Mouse (Mus musculus) heart, embryonic 11.5 days (tissue): ENCODE results near the gene Tceal6. TPM values are rescaled to one million over a fixed set of nuclear protein-coding genes. Genes with fewer than 3 reads are reported as not detected.
"Not testable (repeated sequence)": the region's sequence is repeated elsewhere in the genome, so short reads cannot be mapped to it uniquely, and the experiment has no call there.

Source experiments
- ATAC-seq: fragments of 200-750 bp; cut with Nextera tagmentation; replicated peaks from 2 replicates; pipeline ENCODE4 v1.8.0; 2017; ENCODE audit warnings: moderate library complexity; ENCODE audit not compliant: insufficient number of reproducible peaks, low FRiP score, low TSS enrichment
- H3K27ac ChIP-seq: fragments of 300-500 bp; sonication (generic); 2 replicates; pipeline ENCODE4 v1.5.1; 2014; ENCODE audit warnings: mild to moderate bottlenecking, low read depth, low read length
- H3K27me3 ChIP-seq: fragments of 300-500 bp; sonication (generic); 2 replicates; pipeline ENCODE4 v1.6.1; 2014; ENCODE audit warnings: mild to moderate bottlenecking, low read length, mixed read lengths; ENCODE audit not compliant: control insufficient read depth, insufficient read depth
- H3K36me3 ChIP-seq: fragments of 300-500 bp; sonication (generic); 2 replicates; pipeline ENCODE4 v1.6.1; 2014; ENCODE audit warnings: mild to moderate bottlenecking, low read length, moderate library complexity, mixed read lengths; ENCODE audit not compliant: control insufficient read depth, insufficient read depth
- H3K4me1 ChIP-seq: fragments of 300-500 bp; sonication (generic); 2 replicates; pipeline ENCODE4 v1.6.1; 2014; ENCODE audit warnings: low read length; ENCODE audit not compliant: control insufficient read depth, insufficient read depth
- H3K4me2 ChIP-seq: fragments of 300-500 bp; sonication (generic); 2 replicates; pipeline ENCODE4 v1.6.1; 2014; ENCODE audit warnings: mild to moderate bottlenecking, moderate library complexity
- H3K4me3 ChIP-seq: fragments of 300-500 bp; sonication (generic); 2 replicates; pipeline ENCODE4 v1.5.1; 2014; ENCODE audit warnings: low read depth, low read length
- H3K9ac ChIP-seq: fragments of 300-500 bp; sonication (generic); 2 replicates; pipeline ENCODE4 v1.6.1; 2014; ENCODE audit warnings: mild to moderate bottlenecking, low read depth, low read length, moderate library complexity
- H3K9me3 ChIP-seq: fragments of 300-500 bp; sonication (generic); replicated peaks from 2 replicates; pipeline ENCODE4 v1.6.1; 2016; ENCODE audit warnings: low read length; ENCODE audit not compliant: control insufficient read depth
- WGBS: fragments of 180-500 bp; shearing (Covaris S2); extraction: QIAGEN DNeasy Blood & Tissue Kit; methylation state at CpG from one replicate; pipeline ENCODE4 v1.1.7; 2014; ENCODE audit not compliant: insufficient replicate concordance; 5-methylcytosine and 5-hydroxymethylcytosine counted together
- polyA plus RNA-seq: library from polyadenylated mRNA; unstranded; fragments of >200 nt; fragmentation: Nextera tagmentation; extraction: Ambion mirVana; gene quantifications from 2 replicates; pipeline ENCODE4 v1.2.1, GENCODE M21; 2014

Tceal6 gene
- polyA plus RNA-seq, result 0.61 and 0.74 TPM in 2 replicates

GRCm38 (mm10) chrX:135210436-135211221, at the start of gene Tceal6:
Gene Tceal6 (minus strand): TSS chrX:135210687.
- H3K4me1 ChIP-seq, result no peaks in the 10 kb centered on the region
- peak within 1 kb of the TSS; percentile 66 for H3K4me2 ChIP-seq
- H3K27ac ChIP-seq, result no peak within 1 kb of the TSS
- H3K9me3 ChIP-seq, result no peaks in the 10 kb centered on the region
- WGBS, result 30% methylated on average over 11 of the region's 13 CpGs
- H3K4me3 ChIP-seq, result peak within 1 kb of the TSS; percentile 39
- no peak within 1 kb of the TSS for H3K9ac ChIP-seq
- no peaks in the 10 kb centered on the region; the same call in 1 of the 2 replicates for H3K27me3 ChIP-seq
- no peaks in the 10 kb centered on the region for H3K36me3 ChIP-seq
- no peak for ATAC-seq

- ATAC-seq, H3K9me3 ChIP-seq, H3K9ac ChIP-seq, H3K27me3 ChIP-seq, H3K36me3 ChIP-seq, H3K4me1 ChIP-seq, H3K27ac ChIP-seq: not testable (repeated sequence)
- H3K4me2 ChIP-seq, result peak overlapping the region; percentile 66
- H3K4me3 ChIP-seq, result peak overlapping the region; percentile 39
- 24% methylated on average over 18 of the region's 21 CpGs for WGBS
Observed at GRCm38 (mm10) chrX:135209773-135210435, 583 bp downstream of the Tceal6 start.

GRCm38 (mm10) chrX:135189924-135190323, 20.6 kb downstream of the Tceal6 start:
- H3K27ac ChIP-seq, H3K4me1 ChIP-seq, H3K4me3 ChIP-seq, H3K4me2 ChIP-seq, H3K9ac ChIP-seq, H3K27me3 ChIP-seq, H3K9me3 ChIP-seq, ATAC-seq, H3K36me3 ChIP-seq: not testable (repeated sequence)
- WGBS, result no CpG with 5 or more reads among the region's 6 CpGs

DNA sequence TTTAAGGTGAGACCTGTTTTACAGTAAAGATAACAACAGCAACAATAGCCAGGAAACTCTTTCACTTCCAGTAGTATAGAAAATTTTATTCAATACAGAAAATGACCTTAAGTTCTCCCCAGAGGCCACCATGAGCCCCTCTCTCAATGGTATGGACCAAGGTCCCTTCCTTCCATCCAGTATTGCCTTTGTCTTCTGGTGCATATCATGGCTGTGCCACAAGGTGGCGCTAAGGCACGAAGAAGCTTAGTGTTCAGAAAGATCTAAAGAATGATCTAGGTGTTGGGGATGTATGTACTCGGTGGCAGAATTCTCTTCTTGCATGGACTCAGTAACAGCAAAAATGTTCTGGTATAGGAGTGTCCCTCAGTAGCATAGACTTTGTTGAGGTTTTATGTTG, 21.8 kb downstream of the Tceal6 start:
- not testable (repeated sequence) for H3K27ac ChIP-seq
- WGBS, result no CpG with 5 or more reads among the region's 3 CpGs

GRCm38 (mm10) chrX:135177532-135177931, 33.0 kb downstream of the Tceal6 start, which contains the start of gene Gm15023:
Gene Gm15023 (minus strand): TSS chrX:135177632.
- not testable (repeated sequence) for H3K4me1 ChIP-seq, H3K4me2 ChIP-seq, ATAC-seq, H3K27me3 ChIP-seq, H3K9ac ChIP-seq, H3K9me3 ChIP-seq, H3K4me3 ChIP-seq, H3K27ac ChIP-seq, H3K36me3 ChIP-seq
- 95% methylated on average over 3 of the region's 14 CpGs for WGBS

More for the DNA sequence above, 21.8 kb downstream of the Tceal6 start:
- not testable (repeated sequence) for H3K4me3 ChIP-seq, H3K36me3 ChIP-seq, H3K9ac ChIP-seq, H3K4me2 ChIP-seq, ATAC-seq, H3K9me3 ChIP-seq, H3K4me1 ChIP-seq, H3K27me3 ChIP-seq

Other genes starting within 250 kb of the Tceal6 start
- 0.52 and 1.2 TPM in 2 replicates for gene Nxf2, start 245.9 kb downstream of the Tceal6 start, polyA plus RNA-seq
- 9.7 and 10.7 TPM in 2 replicates for gene Zmat1, start 201.5 kb downstream of the Tceal6 start, polyA plus RNA-seq
- gene Gm15023, start 33.1 kb downstream of the Tceal6 start, polyA plus RNA-seq, result not detected in 2 replicates
- not detected in 2 replicates for gene Pramel3, start 91.6 kb upstream of the Tceal6 start, polyA plus RNA-seq
- not detected in 2 replicates for gene Gm5128, start 162.6 kb upstream of the Tceal6 start, polyA plus RNA-seq
- not detected in 2 replicates for gene Gm7903, start 223.1 kb upstream of the Tceal6 start, polyA plus RNA-seq